Mouse (Mus musculus) adrenal gland, adult (tissue): ENCODE measurements around the gene Tirap.

Source experiments
- DNase-seq, 2 experiments: peaks; one replicate each; pipeline ENCODE4 v3.0.0; 2022 to 2023; ENCODE audit warnings: low spot score in 1 of 2; ENCODE audit not compliant: inconsistent age in 2 of 2

The Tirap gene

GRCm38 (mm10) chr9:35192983-35193542 is 7.0 kb downstream of the Tirap start:
- no peak for DNase-seq

GRCm38 (mm10) chr9:35188700-35189099 is 11.4 kb downstream of the Tirap start:
- DNase-seq, result peak; percentile 35 to 64

- DNase-seq, result no peak
Observed at GRCm38 (mm10) chr9:35187351-35187903, 12.7 kb downstream of the Tirap start.

- no peak for DNase-seq
Observed at GRCm38 (mm10) chr9:35186430-35186829, 13.7 kb downstream of the Tirap start.

- no peak for DNase-seq
Observed at GRCm38 (mm10) chr9:35183359-35183758, 16.7 kb downstream of the Tirap start.

- no peak for DNase-seq
Observed at GRCm38 (mm10) chr9:35182832-35183231, 17.3 kb downstream of the Tirap start.

- no peak for DNase-seq
Observed at GRCm38 (mm10) chr9:35176124-35176659, 23.9 kb downstream of the Tirap start.

- peak; percentile 94 to 98 for DNase-seq
Observed at GRCm38 (mm10) chr9:35175251-35176123, 24.6 kb downstream of the Tirap start, which contains the start of gene Dcps. Gene Dcps (minus strand): TSS chr9:35176061.

GRCm38 (mm10) chr9:35173331-35173730 is 26.8 kb downstream of the Tirap start:
- DNase-seq, result no peak

- DNase-seq, result no peak
Observed at GRCm38 (mm10) chr9:35170071-35170470, 30.0 kb downstream of the Tirap start.

- DNase-seq, result no peak
Observed at GRCm38 (mm10) chr9:35166798-35167635, 33.1 kb downstream of the Tirap start.

GRCm38 (mm10) chr9:35166144-35166797 is 33.8 kb downstream of the Tirap start:
- peak in 1 of 2 experiments; percentile 70 for DNase-seq

- DNase-seq, result no peak
Observed at GRCm38 (mm10) chr9:35164142-35164874, 35.8 kb downstream of the Tirap start.

- DNase-seq, result peak; percentile 27 to 77
Observed at GRCm38 (mm10) chr9:35163011-35163690, 36.9 kb downstream of the Tirap start.

GRCm38 (mm10) chr9:35161721-35162120 is 38.4 kb downstream of the Tirap start:
- DNase-seq, result peak in 1 of 2 experiments; percentile 74

GRCm38 (mm10) chr9:35160662-35161061 is 39.4 kb downstream of the Tirap start:
- no peak for DNase-seq

- DNase-seq, result no peak
Observed at GRCm38 (mm10) chr9:35158477-35158876, 41.6 kb downstream of the Tirap start.

- no peak for DNase-seq
Observed at GRCm38 (mm10) chr9:35156862-35157261, 43.2 kb downstream of the Tirap start.
